ENCODE assay signal across 23 mouse cellular contexts in the genomic region with DNA sequence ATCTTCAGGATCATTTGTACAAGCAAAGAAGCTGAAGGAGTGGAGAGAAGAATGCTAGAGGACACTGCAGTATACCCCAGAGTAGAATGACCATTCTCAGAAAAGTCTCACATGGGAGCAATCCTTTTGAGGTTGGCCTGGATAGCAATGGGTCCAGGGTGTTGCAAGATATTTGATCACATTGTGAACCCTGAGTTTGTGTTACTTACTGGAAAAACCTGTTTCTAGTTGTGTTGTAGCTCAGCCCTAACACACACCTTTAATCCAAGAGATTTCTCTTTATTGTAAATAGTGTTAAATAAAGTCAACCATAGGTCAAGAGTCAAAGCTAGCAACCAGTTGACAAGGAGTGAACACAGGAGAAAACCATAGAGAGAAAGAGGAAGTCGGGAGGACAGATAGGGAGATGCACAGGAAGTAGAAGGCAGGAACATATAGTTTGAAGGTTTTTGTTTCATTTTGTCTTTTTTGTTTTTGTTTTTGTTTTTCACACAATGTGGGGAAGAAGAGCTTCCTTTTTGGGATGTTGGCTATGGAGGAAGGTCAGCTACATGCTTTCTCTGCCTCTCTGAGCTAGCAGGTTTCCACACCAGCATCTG. TPM values are rescaled to one million over a fixed set of nuclear protein-coding genes. Genes with fewer than 3 reads are reported as not detected.
DNase-seq lines count a peak whose midpoint lies in the region; ATAC-seq lines count a peak whose summit lies in the region.
"Had no signal": no experiment of that assay in that cellular context is flagged by ENCODE, and none has a peak within 500 bp of the region (broad histone marks: within the 10 kb centered on the region; RNA-seq: fewer than 3 reads in every experiment).

No protein-coding gene starts in this region.

- WGBS in heart, embryonic 10.5 days = 68% methylated on average over 1 of the region's 1 CpGs
- WGBS in midbrain, embryonic 16.5 days = 83% methylated on average over 1 of the region's 1 CpGs

- no peak overlapping the region for H3K9ac ChIP-seq in midbrain, embryonic 16.5 days (ENCODE audit: low read depth, low read length)
- H3K9ac ChIP-seq: embryonic facial prominence, embryonic 13.5 days; forebrain, embryonic 15.5 days; limb, embryonic 15.5 days; lung, embryonic 15.5 days had no signal

- no peak overlapping the region for H3K27ac ChIP-seq in heart, embryonic 10.5 days
- H3K27ac ChIP-seq in midbrain, embryonic 16.5 days (ENCODE audit: low read length) = no peak overlapping the region
- H3K27ac ChIP-seq: embryonic facial prominence, embryonic 13.5 days; forebrain, embryonic 15.5 days; limb, embryonic 15.5 days had no signal

- no peaks in the 10 kb centered on the region for H3K9me3 ChIP-seq in heart, embryonic 10.5 days
- H3K9me3 ChIP-seq in midbrain, embryonic 16.5 days (replicated peaks; ENCODE audit: control insufficient read depth, low read length, poor library complexity, severe bottlenecking) = no peaks in the 10 kb centered on the region
- H3K9me3 ChIP-seq: embryonic facial prominence, embryonic 13.5 days; forebrain, embryonic 15.5 days; limb, embryonic 15.5 days; lung, embryonic 15.5 days had no signal

- H3K27me3 ChIP-seq in heart, embryonic 10.5 days (ENCODE audit: insufficient read depth, poor library complexity, severe bottlenecking) = no peaks in the 10 kb centered on the region
- no peaks in the 10 kb centered on the region for H3K27me3 ChIP-seq in midbrain, embryonic 16.5 days (ENCODE audit: control insufficient read depth, insufficient read depth, low read depth, low read length)
- H3K27me3 ChIP-seq: embryonic facial prominence, embryonic 13.5 days; forebrain, embryonic 15.5 days; limb, embryonic 15.5 days; lung, embryonic 15.5 days; Patski had no signal

- peak; percentile 84 for ATAC-seq in common myeloid progenitor, adult 5-6 weeks (replicated peaks; ENCODE audit: low read depth, poor library complexity, severe bottlenecking)
- peak; percentile 83 for ATAC-seq in megakaryocyte progenitor cell, adult 5-6 weeks (replicated peaks; ENCODE audit: poor library complexity)
- no peak for ATAC-seq in midbrain, embryonic 16.5 days
- ATAC-seq: forebrain, embryonic 15.5 days; Patski had no signal

- H3K36me3 ChIP-seq in heart, embryonic 10.5 days = no peaks in the 10 kb centered on the region
- no peaks in the 10 kb centered on the region for H3K36me3 ChIP-seq in midbrain, embryonic 16.5 days (ENCODE audit: control insufficient read depth, insufficient read depth, low read length)
- H3K36me3 ChIP-seq: embryonic facial prominence, embryonic 13.5 days; forebrain, embryonic 15.5 days; limb, embryonic 15.5 days; lung, embryonic 15.5 days had no signal

- H3K4me2 ChIP-seq in midbrain, embryonic 16.5 days (ENCODE audit: low read length) = no peak overlapping the region
- H3K4me2 ChIP-seq: embryonic facial prominence, embryonic 13.5 days; forebrain, embryonic 15.5 days; limb, embryonic 15.5 days; lung, embryonic 15.5 days had no signal

- DNase-seq in 416B (ENCODE audit: low read depth) = peak; percentile 54
- peak; percentile 23 for DNase-seq in CD4-positive, CD25-positive, alpha-beta regulatory T cell, adult 2 months (ENCODE audit: low read depth, low spot score)
- DNase-seq in heart, embryonic 10.5 days (ENCODE audit: low spot score) = no peak
- DNase-seq in layer of hippocampus, postnatal 14 days (ENCODE audit: low spot score in 2 of 2) = no peak
- no peak for DNase-seq in kidney, postnatal 14 days
- DNase-seq: adrenal gland, postnatal 10 days; cerebellum, adult 11 months; cerebellum, postnatal 10 days; gastrocnemius, postnatal 36 days; kidney, adult 9 months; kidney, postnatal 4 days; midbrain, embryonic 14.5 days; retina, postnatal 1 day; right cerebral cortex, postnatal 4 days; thymus, postnatal 25 days had no signal

- H3K4me3 ChIP-seq in heart, embryonic 10.5 days = no peak overlapping the region
- no peak overlapping the region for H3K4me3 ChIP-seq in midbrain, embryonic 16.5 days (ENCODE audit: low read depth, low read length)
- H3K4me3 ChIP-seq: embryonic facial prominence, embryonic 13.5 days; forebrain, embryonic 15.5 days; limb, embryonic 15.5 days; lung, embryonic 15.5 days had no signal

- peaks cover 5% of the 10 kb centered on the region; the same call in 1 of the 2 replicates for H3K4me1 ChIP-seq in heart, embryonic 10.5 days
- no peaks in the 10 kb centered on the region for H3K4me1 ChIP-seq in midbrain, embryonic 16.5 days (ENCODE audit: control insufficient read depth, insufficient read depth, low read length)
- H3K4me1 ChIP-seq: embryonic facial prominence, embryonic 13.5 days; forebrain, embryonic 15.5 days; limb, embryonic 15.5 days had no signal

RNA-seq across cellular contexts. Expression of gene Ppm1k, which starts 6.6 kb away (rescaled TPM):
- 25.0 and 32.1 TPM in 2 replicates for total RNA-seq in common myeloid progenitor, adult 5-6 weeks (2017)
- total RNA-seq in megakaryocyte progenitor cell, adult 5-6 weeks (2015) = 5.3 TPM in 2 replicates
- 8.0 and 18.4 TPM in 2 replicates for total RNA-seq in megakaryocyte progenitor cell, adult 5-6 weeks (2017)
- 9.2 and 14.1 TPM in 2 replicates for polyA plus RNA-seq in heart, embryonic 10.5 days (2016; fragmentation: Nextera tagmentation; extraction: Ambion mirVana)
- total RNA-seq in layer of hippocampus, postnatal 14 days (2021) = 10 to 100 TPM; 44.7 to 49.7 TPM
- polyA plus RNA-seq in midbrain, embryonic 16.5 days (2015; fragmentation: Nextera tagmentation; extraction: Ambion mirVana) = 6.6 and 7.2 TPM in 2 replicates

RNA-seq across cellular contexts. Expression of gene Herc6, which starts 39.0 kb away (rescaled TPM):
- 16.2 and 18.3 TPM in 2 replicates for total RNA-seq in common myeloid progenitor, adult 5-6 weeks (2017)
- 13.0 and 14.9 TPM in 2 replicates for total RNA-seq in megakaryocyte progenitor cell, adult 5-6 weeks (2015)
- 12.0 and 16.6 TPM in 2 replicates for total RNA-seq in megakaryocyte progenitor cell, adult 5-6 weeks (2017)
- 5.4 and 5.8 TPM in 2 replicates for polyA plus RNA-seq in heart, embryonic 10.5 days (2016; fragmentation: Nextera tagmentation; extraction: Ambion mirVana)
- total RNA-seq in layer of hippocampus, postnatal 14 days (2021) = 1 to 10 TPM; 2.6 to 2.8 TPM
- 0.83 and 1.1 TPM in 2 replicates for polyA plus RNA-seq in midbrain, embryonic 16.5 days (2015; fragmentation: Nextera tagmentation; extraction: Ambion mirVana)

Comparison
In these comparisons a context has a peak if more than half of its experiments do, and no peak if none do; other contexts are left out.
1. DNase-seq: peak in 416B (single experiment) and CD4-positive, CD25-positive, alpha-beta regulatory T cell, adult 2 months (single experiment); none in heart, embryonic 10.5 days (single experiment), layer of hippocampus, postnatal 14 days (0 of 2) and kidney, postnatal 14 days (single experiment).